Mouse (Mus musculus): ENCODE data around the gene Ampd1. TPM values are rescaled to one million over a fixed set of nuclear protein-coding genes. Genes with fewer than 3 reads are reported as not detected.

The Ampd1 gene
- 0.23 and 1.6 TPM in 2 replicates for total RNA-seq (2017)

GRCm38 (mm10) chr3:103073771-103074170 lies at the start of gene Ampd1:
Gene Ampd1 (plus strand): TSS chr3:103074014.
- no peak for ATAC-seq (ENCODE audit: extremely low read depth, insufficient number of reproducible peaks, low FRiP score, poor library complexity, severe bottlenecking)

- ATAC-seq (ENCODE audit: extremely low read depth, insufficient number of reproducible peaks, low FRiP score, poor library complexity, severe bottlenecking): peak; percentile 62
Measured at GRCm38 (mm10) chr3:103026174-103026573, 47.6 kb upstream of the Ampd1 start.

DNA sequence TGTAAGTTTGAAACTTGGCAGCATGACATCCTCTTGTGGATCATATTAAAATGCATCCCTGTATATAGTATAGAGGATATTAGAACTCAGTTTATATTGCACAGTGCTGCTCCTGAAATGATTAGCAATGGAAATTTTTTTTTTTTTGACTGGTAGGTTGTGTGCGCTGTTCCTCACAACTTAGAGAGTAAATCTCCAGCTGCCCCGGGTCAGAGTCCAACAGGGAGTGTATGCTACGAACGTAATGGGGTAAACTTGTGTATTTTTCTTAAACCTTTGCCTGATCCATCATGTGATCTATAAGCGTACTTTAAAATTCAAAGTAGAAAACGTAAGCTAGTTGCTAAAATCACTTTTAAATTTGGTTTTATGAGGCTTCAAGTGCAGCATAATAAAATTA lies 33.5 kb upstream of the Ampd1 start:
- no peak for ATAC-seq (ENCODE audit: extremely low read depth, insufficient number of reproducible peaks, low FRiP score, poor library complexity, severe bottlenecking)

GRCm38 (mm10) chr3:103040861-103041379 lies 32.9 kb upstream of the Ampd1 start:
- ATAC-seq (ENCODE audit: extremely low read depth, insufficient number of reproducible peaks, low FRiP score, poor library complexity, severe bottlenecking): no peak

- no peak for ATAC-seq (ENCODE audit: extremely low read depth, insufficient number of reproducible peaks, low FRiP score, poor library complexity, severe bottlenecking)
Measured at GRCm38 (mm10) chr3:103056016-103056595, 17.7 kb upstream of the Ampd1 start.

GRCm38 (mm10) chr3:103057752-103058151 lies 16.1 kb upstream of the Ampd1 start:
- no peak for ATAC-seq (ENCODE audit: extremely low read depth, insufficient number of reproducible peaks, low FRiP score, poor library complexity, severe bottlenecking)

DNA sequence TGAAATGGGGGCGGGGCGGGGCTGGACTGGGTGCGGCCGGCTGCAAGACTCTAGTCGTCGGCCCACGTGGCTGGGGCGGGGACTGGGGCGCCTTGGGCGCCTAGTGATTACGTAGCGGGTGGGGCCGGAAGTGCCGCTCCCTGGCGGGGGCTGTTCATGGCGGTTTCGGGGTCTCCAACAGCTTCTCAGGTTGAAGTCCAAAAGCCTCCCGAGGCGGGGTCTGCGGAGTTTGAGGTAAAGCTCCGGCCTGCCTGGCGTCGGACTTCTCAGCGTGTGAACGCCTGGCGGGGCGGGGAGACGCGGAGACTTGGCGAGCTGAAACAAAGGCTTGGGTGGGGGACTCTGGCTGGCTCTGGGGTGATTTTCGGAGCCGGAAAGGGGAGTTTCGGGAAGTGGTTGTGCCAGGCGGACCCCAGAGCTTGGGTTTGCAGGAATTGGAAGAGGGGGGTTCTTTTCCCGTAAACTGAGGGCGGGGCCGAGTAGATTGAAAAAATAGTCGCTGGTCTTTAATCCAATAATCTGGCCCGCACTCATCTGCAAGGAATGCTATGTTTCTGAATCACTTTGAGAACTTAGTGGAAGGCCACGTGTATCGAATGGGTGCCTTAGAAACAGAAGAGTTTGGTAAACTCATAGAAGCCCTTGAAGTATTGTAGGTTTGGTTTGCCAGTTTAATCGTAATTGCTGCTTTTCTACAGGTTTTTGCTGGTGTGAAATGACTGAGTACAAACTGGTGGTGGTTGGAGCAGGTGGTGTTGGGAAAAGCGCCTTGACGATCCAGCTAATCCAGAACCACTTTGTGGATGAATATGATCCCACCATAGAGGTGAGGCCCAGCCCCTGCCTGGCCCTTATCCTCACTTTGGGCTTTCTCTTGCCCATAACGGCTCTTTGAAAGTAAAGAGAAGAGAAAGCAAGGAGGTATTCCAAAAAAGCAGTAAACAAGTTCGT lies 15.3 kb upstream of the Ampd1 start, which contains the start of gene Nras:
Gene Nras (plus strand): TSS at position 79 of the 951 bp plus-strand sequence.
- ATAC-seq (ENCODE audit: extremely low read depth, insufficient number of reproducible peaks, low FRiP score, poor library complexity, severe bottlenecking): peak; percentile 94

GRCm38 (mm10) chr3:103066927-103067326 lies 6.9 kb upstream of the Ampd1 start:
- no peak for ATAC-seq (ENCODE audit: extremely low read depth, insufficient number of reproducible peaks, low FRiP score, poor library complexity, severe bottlenecking)

DNA sequence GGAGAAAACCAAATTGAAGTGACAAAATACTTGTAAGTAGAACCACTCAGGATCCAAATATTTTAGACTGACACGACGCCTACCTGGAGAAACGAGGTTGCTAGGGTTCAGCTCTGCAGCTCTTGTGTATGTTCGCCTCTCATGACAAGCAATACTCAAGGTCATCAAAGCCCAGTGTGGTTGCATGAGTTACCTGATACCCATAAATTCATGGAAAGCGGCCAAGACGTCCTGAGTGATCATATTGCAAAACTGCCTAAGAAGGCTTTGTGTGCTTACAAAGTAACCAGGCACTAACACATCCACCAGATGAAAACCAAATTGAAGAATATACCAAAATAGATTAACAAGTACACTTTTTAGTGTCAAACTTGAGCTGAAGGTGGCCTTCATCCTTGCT lies 4.8 kb upstream of the Ampd1 start:
- ATAC-seq (ENCODE audit: extremely low read depth, insufficient number of reproducible peaks, low FRiP score, poor library complexity, severe bottlenecking): no peak

- no peak for ATAC-seq (ENCODE audit: extremely low read depth, insufficient number of reproducible peaks, low FRiP score, poor library complexity, severe bottlenecking)
Measured at GRCm38 (mm10) chr3:103075871-103076270, 2.1 kb downstream of the Ampd1 start.

DNA sequence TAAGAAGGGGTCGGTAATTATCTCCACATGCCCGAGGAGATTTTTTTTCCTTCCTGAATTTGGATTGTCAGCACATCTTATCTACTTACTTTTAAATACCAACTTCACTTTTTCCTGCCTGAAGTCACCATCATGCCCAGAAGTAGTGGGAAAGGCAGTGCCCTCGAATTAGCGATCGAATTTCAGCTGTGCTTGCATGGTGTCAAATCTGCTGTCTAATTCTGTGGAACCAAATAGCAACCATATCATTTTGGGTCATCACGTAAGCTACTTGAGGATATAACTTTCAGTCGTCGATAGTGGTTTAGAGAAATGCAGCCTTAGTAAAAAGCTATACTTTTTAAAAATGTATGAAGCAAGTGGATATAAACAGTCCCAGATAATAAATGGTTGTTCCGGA lies 2.7 kb downstream of the Ampd1 start:
- ATAC-seq (ENCODE audit: extremely low read depth, insufficient number of reproducible peaks, low FRiP score, poor library complexity, severe bottlenecking): no peak

GRCm38 (mm10) chr3:103079301-103079700 lies 5.5 kb downstream of the Ampd1 start:
- ATAC-seq (ENCODE audit: extremely low read depth, insufficient number of reproducible peaks, low FRiP score, poor library complexity, severe bottlenecking): no peak

GRCm38 (mm10) chr3:103081051-103081450 lies 7.2 kb downstream of the Ampd1 start:
- ATAC-seq (ENCODE audit: extremely low read depth, insufficient number of reproducible peaks, low FRiP score, poor library complexity, severe bottlenecking): no peak

DNA sequence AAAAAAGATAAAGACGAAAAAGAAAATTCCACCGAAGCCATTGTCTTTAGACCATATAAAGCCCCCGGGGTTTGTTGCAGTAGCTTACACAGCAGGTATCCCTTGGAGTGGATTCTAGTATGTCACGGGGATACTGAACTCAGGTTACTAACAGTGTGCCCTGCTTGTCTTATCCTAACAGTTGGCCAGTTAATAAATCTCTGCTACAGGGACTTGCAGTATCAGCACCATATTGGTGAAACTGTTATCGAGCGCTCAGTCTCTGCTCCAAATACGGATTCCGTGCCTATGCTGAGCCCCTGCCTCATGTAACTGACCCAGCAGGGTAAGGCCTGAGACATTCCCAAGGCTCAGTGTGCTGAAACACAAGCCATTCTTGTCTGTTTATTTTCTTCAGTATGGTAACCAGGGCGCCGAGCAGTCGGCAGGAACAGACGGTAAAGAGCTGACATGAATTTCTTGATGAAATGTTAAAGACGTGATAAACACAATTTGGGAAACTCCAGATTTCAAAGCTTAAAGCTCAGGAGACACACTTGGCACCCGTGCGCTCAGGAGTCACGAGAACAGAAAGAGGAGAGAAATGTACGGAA lies 8.1 kb downstream of the Ampd1 start:
- ATAC-seq (ENCODE audit: extremely low read depth, insufficient number of reproducible peaks, low FRiP score, poor library complexity, severe bottlenecking): no peak

DNA sequence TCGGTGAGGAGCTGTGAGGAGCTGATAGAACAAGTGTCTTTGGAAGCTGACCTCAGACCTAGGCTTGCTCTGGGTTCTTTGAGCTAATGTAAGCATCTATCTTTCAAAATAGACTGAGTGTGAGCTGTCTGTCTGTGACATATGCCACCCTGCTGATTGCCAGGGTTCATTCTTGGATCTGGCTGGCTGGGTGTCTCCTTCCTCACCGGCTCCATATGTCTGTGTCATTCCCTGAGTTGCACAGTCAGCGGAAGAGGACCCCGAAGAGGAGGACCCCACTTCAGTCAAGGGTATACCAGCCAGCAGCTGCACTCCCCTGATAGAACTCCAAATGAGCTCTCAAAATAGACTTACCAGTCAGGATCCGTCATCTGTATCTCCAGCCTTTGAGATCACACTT lies 8.9 kb downstream of the Ampd1 start:
- no peak for ATAC-seq (ENCODE audit: extremely low read depth, insufficient number of reproducible peaks, low FRiP score, poor library complexity, severe bottlenecking)

DNA sequence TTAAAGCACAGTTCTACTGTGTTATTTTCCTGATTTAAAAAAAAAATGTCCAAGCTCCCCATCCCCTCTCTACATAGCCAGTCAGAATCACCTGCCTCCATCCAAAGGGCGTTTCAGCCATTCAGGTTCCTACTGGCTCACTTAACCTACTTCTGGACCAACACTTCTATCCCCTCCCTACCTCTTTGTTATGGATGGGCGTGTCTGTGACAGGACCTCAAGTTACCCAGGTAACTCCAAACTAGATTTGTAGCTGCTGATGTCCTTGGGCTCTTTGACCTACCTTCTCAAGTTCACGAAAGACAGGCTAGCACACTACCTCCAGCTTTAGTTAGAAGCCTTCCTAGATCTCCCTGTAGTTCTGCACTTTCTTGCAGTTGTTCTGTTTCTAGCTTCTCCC lies 12.2 kb downstream of the Ampd1 start:
- ATAC-seq (ENCODE audit: extremely low read depth, insufficient number of reproducible peaks, low FRiP score, poor library complexity, severe bottlenecking): no peak

DNA sequence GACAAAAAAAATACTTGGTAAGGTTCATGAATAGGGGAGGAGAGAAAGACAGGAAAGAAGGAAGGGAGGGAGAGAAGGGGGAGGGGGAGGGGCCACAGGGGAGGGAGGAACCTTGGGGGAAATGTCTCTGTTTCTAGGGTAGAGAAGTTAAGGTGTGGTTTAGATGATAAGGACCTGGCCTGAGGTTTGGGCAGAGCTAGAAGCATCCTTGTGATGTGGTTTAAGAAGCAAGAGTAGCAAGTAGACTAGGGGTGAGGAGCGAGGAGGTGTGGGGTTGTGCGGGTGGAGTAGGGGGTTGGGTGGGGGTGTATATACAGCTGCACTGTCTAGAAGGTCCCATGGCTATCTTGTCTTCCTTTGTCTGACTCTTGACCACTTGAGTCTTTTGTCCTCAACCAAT lies 17.9 kb downstream of the Ampd1 start:
- ATAC-seq (ENCODE audit: extremely low read depth, insufficient number of reproducible peaks, low FRiP score, poor library complexity, severe bottlenecking): peak; percentile 39; the same call in 1 of the 2 replicates

DNA sequence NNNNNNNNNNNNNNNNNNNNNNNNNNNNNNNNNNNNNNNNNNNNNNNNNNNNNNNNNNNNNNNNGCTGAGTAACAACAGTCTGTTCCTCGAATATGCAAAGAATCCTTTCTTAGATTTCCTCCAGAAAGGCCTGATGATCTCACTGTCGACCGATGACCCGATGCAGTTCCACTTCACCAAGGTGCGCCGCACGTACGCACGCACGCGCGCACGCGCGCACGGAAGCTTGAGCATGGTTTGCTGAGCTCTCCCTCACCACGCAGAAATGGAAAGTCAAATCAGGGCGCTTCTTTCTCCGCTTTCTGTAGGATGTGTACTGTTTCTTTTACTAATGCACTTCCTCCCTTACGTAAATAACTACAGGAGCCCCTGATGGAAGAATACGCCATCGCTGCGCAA lies 24.8 kb downstream of the Ampd1 start:
- ATAC-seq (ENCODE audit: extremely low read depth, insufficient number of reproducible peaks, low FRiP score, poor library complexity, severe bottlenecking): no peak

DNA sequence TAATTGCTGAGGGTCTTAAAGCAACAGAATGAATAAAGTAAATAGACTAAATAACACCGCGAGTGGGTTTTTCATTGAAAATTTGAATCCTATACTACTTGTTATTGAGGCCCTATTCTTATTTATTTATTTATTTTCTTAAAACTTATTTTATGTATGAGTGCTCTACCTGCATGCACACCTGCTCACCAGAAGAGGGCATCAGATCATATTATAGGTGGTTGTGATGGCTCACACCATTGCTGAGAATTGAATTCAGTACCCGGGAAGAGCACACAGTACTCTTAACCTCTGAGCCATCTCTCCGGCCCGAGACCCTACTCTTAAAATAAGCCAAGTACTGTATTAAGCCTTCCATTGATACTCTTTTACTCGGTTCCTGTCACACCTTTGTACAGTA lies 25.9 kb downstream of the Ampd1 start:
- ATAC-seq (ENCODE audit: extremely low read depth, insufficient number of reproducible peaks, low FRiP score, poor library complexity, severe bottlenecking): no peak

- ATAC-seq (ENCODE audit: extremely low read depth, insufficient number of reproducible peaks, low FRiP score, poor library complexity, severe bottlenecking): no peak
Measured at GRCm38 (mm10) chr3:103100735-103101134, 26.9 kb downstream of the Ampd1 start.

Data from neutrophil, adult 5-6 weeks (primary cell).